16 mouse cellular contexts compared by ENCODE assay signal in the genomic region with DNA sequence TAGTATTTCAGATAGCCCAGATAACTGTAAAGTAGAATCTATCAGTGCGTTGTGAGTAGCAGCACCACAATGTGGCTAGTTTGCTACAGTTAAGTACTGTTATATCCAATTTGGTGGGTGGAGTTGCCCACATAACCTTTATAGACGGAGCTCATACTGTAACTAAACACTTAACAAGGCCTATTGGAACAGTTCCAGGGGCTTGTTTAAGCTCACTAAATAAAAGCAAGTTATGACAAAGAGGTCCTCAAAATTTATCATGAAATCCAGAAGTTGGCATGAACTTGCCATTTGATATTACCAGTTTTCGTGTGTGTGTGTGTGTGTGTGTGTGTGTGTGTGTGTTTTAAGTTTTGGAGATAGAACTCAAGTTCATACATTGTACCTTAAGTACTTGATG. TPM values are rescaled to one million over a fixed set of nuclear protein-coding genes. Genes with fewer than 3 reads are reported as not detected.
"Had no signal": no experiment of that assay in that cellular context is flagged by ENCODE, and none has a peak within 500 bp of the region (broad histone marks: within the 10 kb centered on the region; RNA-seq: fewer than 3 reads in every experiment).

No protein-coding gene starts in this region.

- ATAC-seq: liver, postnatal 0 days; midbrain, embryonic 15.5 days had no signal

- H3K4me2 ChIP-seq: kidney, embryonic 15.5 days; liver, embryonic 13.5 days; midbrain, embryonic 11.5 days; midbrain, embryonic 15.5 days; neural tube, embryonic 13.5 days; stomach, embryonic 15.5 days had no signal

- H3K27me3 ChIP-seq: kidney, embryonic 15.5 days; liver, embryonic 13.5 days; megakaryocyte, embryonic 14.5 days; midbrain, embryonic 15.5 days; neural tube, embryonic 13.5 days; stomach, embryonic 15.5 days had no signal

- H3K9me3 ChIP-seq: kidney, embryonic 15.5 days; liver, embryonic 13.5 days; megakaryocyte, embryonic 14.5 days; midbrain, embryonic 15.5 days; neural tube, embryonic 13.5 days; stomach, embryonic 15.5 days had no signal

- H3K9ac ChIP-seq: kidney, embryonic 15.5 days; liver, postnatal 0 days; midbrain, embryonic 15.5 days; neural tube, embryonic 13.5 days; stomach, embryonic 15.5 days had no signal

- DNase-seq: kidney, adult 18-20 months; kidney, postnatal 14 days; left cerebral cortex, postnatal 4 days; liver; liver, embryonic 13.5 days; liver, postnatal 0 days; right cerebral cortex, postnatal 14 days; thymus, adult 2 months; thymus, postnatal 25 days had no signal

- H3K36me3 ChIP-seq: midbrain, embryonic 15.5 days had no signal

- H3K4me3 ChIP-seq: kidney, embryonic 15.5 days; liver, embryonic 13.5 days; megakaryocyte, embryonic 14.5 days; midbrain, embryonic 15.5 days; neural tube, embryonic 13.5 days; stomach, embryonic 15.5 days had no signal

- H3K27ac ChIP-seq: kidney, embryonic 15.5 days; liver, embryonic 13.5 days; macrophage; midbrain, embryonic 15.5 days; neural tube, embryonic 13.5 days; stomach, embryonic 15.5 days had no signal

RNA-seq across cellular contexts. Expression of gene Doc2b, which starts 55.6 kb away (rescaled TPM):
- polyA plus RNA-seq: liver, postnatal 0 days; macrophage had no signal
